Mouse (Mus musculus) cerebellum, adult 8-10 months (tissue): Measurements from ENCODE around the gene Chrnd.

ENCODE experiments used
- DNase-seq: peaks from one replicate; pipeline ENCODE4 v3.0.0; 2022

Chrnd gene

DNA sequence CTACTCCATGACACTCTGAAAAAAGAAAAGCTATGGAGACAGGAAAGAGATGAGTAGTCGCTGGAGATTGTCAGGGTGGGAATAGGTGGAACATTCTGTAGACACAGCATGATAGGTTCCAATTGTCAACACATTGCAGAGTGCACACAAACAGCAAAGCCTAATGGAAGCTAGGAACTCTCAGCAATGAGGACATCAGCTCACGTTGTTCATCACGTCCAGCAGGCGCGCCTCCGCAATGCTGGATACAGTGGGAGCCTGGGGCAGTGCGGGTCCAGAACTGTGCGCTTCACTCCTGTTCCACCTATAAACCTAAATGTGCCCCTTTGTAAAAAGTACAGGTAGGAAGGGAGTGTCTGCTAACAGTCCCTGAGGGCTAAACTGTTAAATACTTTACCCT, 52.6 kb downstream of the Chrnd start:
- no peak for DNase-seq

DNA sequence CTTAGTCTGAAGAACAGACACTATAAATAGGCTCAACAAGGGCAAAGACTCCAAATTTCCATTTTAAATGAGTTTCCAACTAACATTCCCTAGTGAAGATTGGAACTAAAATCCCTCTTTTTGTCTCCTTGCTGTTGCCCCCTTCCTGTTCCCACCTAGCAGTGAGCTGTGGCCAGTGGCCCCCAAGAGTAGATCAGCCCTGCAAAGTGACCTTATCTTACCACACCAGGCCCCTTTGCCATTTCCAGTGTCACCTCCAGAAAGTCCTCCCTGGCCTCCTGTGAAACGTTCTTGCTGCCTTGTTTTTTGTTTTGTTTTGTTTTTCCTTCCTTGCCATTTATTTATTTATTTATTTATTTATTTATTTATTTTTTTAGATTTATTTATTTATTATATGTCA, 55.0 kb downstream of the Chrnd start:
- DNase-seq = no peak

- peak; percentile 77 for DNase-seq
Observed at GRCm38 (mm10) chr1:87245929-87246815, 55.8 kb downstream of the Chrnd start.
